In genomic region chr13:55484520-55485088, GRCm38 (mm10) we compare ENCODE assay signal across 11 mouse cellular contexts. TPM values are rescaled to one million over a fixed set of nuclear protein-coding genes. Genes with fewer than 3 reads are reported as not detected.
DNase-seq lines count a peak whose midpoint lies in the region; ATAC-seq and TF ChIP-seq lines count a peak whose summit lies in the region.
"Had no signal": no experiment of that assay in that cellular context is flagged by ENCODE, and none has a peak within 500 bp of the region (broad histone marks: within the 10 kb centered on the region; RNA-seq: fewer than 3 reads in every experiment).

No protein-coding gene starts in this region.

- H3K27me3 ChIP-seq in forebrain, embryonic 12.5 days: no peaks in the 10 kb centered on the region
- H3K27me3 ChIP-seq in limb, embryonic 13.5 days: no peaks in the 10 kb centered on the region
- peaks cover 16% of the 10 kb centered on the region for H3K27me3 ChIP-seq in thymus, adult 2 months (ENCODE audit: control insufficient read depth, insufficient read depth, low read length)

- H3K27ac ChIP-seq in layer of hippocampus, adult 2 months: peak overlapping the region; percentile 97
- H3K27ac ChIP-seq in forebrain, embryonic 12.5 days: peak overlapping the region; percentile 99
- H3K27ac ChIP-seq in limb, embryonic 13.5 days: no peak overlapping the region; the same call in 1 of the 2 replicates
- H3K27ac ChIP-seq in thymus, adult 2 months (ENCODE audit: control insufficient read depth, insufficient read depth, low read length): no peak overlapping the region

- no peak for DNase-seq in layer of hippocampus, adult 2 months (ENCODE audit: low spot score in 2 of 2)
- no peak for DNase-seq in layer of hippocampus, postnatal 25 days (ENCODE audit: extremely low spot score in 1 of 2, low spot score in 1 of 2)
- DNase-seq in thymus, adult 2 months: peak; percentile 55
- DNase-seq in adrenal gland, postnatal 14 days: no peak
- no peak for DNase-seq in liver
- DNase-seq: cerebellum, postnatal 36 days; heart, adult 11 months; liver, postnatal 0 days had no signal

- ATAC-seq in forebrain, embryonic 12.5 days (ENCODE audit: low FRiP score): no peak
- no peak for ATAC-seq in limb, embryonic 13.5 days (ENCODE audit: low FRiP score, low read depth)
- no peak for ATAC-seq in granulocyte monocyte progenitor cell, adult 5-6 weeks (replicated peaks; ENCODE audit: poor library complexity, severe bottlenecking)
- ATAC-seq: liver, postnatal 0 days had no signal

- peaks cover 54% of the 10 kb centered on the region for H3K4me1 ChIP-seq in forebrain, embryonic 12.5 days
- peaks cover 52% of the 10 kb centered on the region for H3K4me1 ChIP-seq in limb, embryonic 13.5 days
- H3K4me1 ChIP-seq in thymus, adult 2 months (replicated peaks; ENCODE audit: control insufficient read depth, insufficient read depth, low read length): peaks cover 19% of the 10 kb centered on the region

- H3K9ac ChIP-seq in forebrain, embryonic 12.5 days: peak overlapping the region; percentile 100
- H3K9ac ChIP-seq in limb, embryonic 13.5 days: peak overlapping the region; percentile 100
- H3K9ac ChIP-seq: liver, postnatal 0 days had no signal

- 12% methylated on average over 7 of the region's 7 CpGs for WGBS in forebrain, embryonic 12.5 days
- WGBS in limb, embryonic 13.5 days: 29% methylated on average over 7 of the region's 7 CpGs
- 13% methylated on average over 7 of the region's 7 CpGs for WGBS in thymus, adult 2 months

- TF ChIP-seq POLR2A in thymus, adult 2 months (IDR thresholded peaks at IDR 0.05; ENCODE audit: control insufficient read depth, extremely low read depth, insufficient read depth, low read length, poor library complexity): no peak

- peak overlapping the region; percentile 75 for H3K4me2 ChIP-seq in forebrain, embryonic 12.5 days
- peak overlapping the region; percentile 96 for H3K4me2 ChIP-seq in limb, embryonic 13.5 days (replicated peaks)

- no peaks in the 10 kb centered on the region for H3K9me3 ChIP-seq in forebrain, embryonic 12.5 days
- H3K9me3 ChIP-seq in limb, embryonic 13.5 days: no peaks in the 10 kb centered on the region

- no peak for TF ChIP-seq CTCF in layer of hippocampus, adult 2 months (conservative IDR thresholded peaks at IDR 0.05)
- TF ChIP-seq CTCF in thymus, adult 2 months (IDR thresholded peaks at IDR 0.05; ENCODE audit: borderline replicate concordance, control insufficient read depth, extremely low read depth, insufficient read depth, low read length, poor library complexity): no peak

- H3K4me3 ChIP-seq in layer of hippocampus, adult 2 months: peak overlapping the region; percentile 77
- peak overlapping the region; percentile 98 for H3K4me3 ChIP-seq in forebrain, embryonic 12.5 days (replicated peaks)
- peak overlapping the region; percentile 86; the same call in 1 of the 2 replicates for H3K4me3 ChIP-seq in limb, embryonic 13.5 days
- no peak overlapping the region for H3K4me3 ChIP-seq in thymus, adult 2 months (ENCODE audit: control insufficient read depth, insufficient read depth, low read length)

- peaks cover 41% of the 10 kb centered on the region for H3K36me3 ChIP-seq in forebrain, embryonic 12.5 days (replicated peaks)
- peaks cover 44% of the 10 kb centered on the region for H3K36me3 ChIP-seq in limb, embryonic 13.5 days
- H3K36me3 ChIP-seq in thymus, adult 2 months (ENCODE audit: control insufficient read depth, insufficient read depth, low read length): no peaks in the 10 kb centered on the region

RNA-seq across cellular contexts. Expression of gene Dbn1, which starts 3.3 kb away (rescaled TPM):
- 100 to 1,000 TPM; 396 to 403 TPM for total RNA-seq in layer of hippocampus, adult 2 months (2021)
- total RNA-seq in layer of hippocampus, postnatal 25 days (2021): 100 to 1,000 TPM; 356 to 398 TPM
- 591 and 654 TPM in 2 replicates for polyA plus RNA-seq in forebrain, embryonic 12.5 days (2016; fragmentation: Nextera tagmentation; extraction: Ambion mirVana)
- 297 and 304 TPM in 2 replicates for polyA plus RNA-seq in limb, embryonic 13.5 days (2015; fragmentation: Nextera tagmentation; extraction: Ambion mirVana)
- 7.8 and 9.8 TPM in 2 replicates for polyA plus RNA-seq in thymus, adult 2 months (2012; rRNA removed)
- 0.19 and 1.4 TPM in 2 replicates for total RNA-seq in granulocyte monocyte progenitor cell, adult 5-6 weeks (2014; fragmentation: Nextera tagmentation)
- total RNA-seq in granulocyte monocyte progenitor cell, adult 5-6 weeks (2017): 1.6 and 1.9 TPM in 2 replicates
- total RNA-seq in adrenal gland, postnatal 14 days (2021): 24.0 and 24.9 TPM in 2 replicates

RNA-seq across cellular contexts. Expression of gene Prr7, which starts 20.5 kb away (rescaled TPM):
- 10 to 100 TPM; 83.0 to 84.5 TPM for total RNA-seq in layer of hippocampus, adult 2 months (2021)
- 10 to 100 TPM; 96.9 to 97.3 TPM for total RNA-seq in layer of hippocampus, postnatal 25 days (2021)
- 1.7 and 2.7 TPM in 2 replicates for polyA plus RNA-seq in forebrain, embryonic 12.5 days (2016; fragmentation: Nextera tagmentation; extraction: Ambion mirVana)
- 0.79 and 0.87 TPM in 2 replicates for polyA plus RNA-seq in limb, embryonic 13.5 days (2015; fragmentation: Nextera tagmentation; extraction: Ambion mirVana)
- 33.8 and 52.2 TPM in 2 replicates for polyA plus RNA-seq in thymus, adult 2 months (2012; rRNA removed)
- total RNA-seq in granulocyte monocyte progenitor cell, adult 5-6 weeks (2014; fragmentation: Nextera tagmentation): 1.9 TPM in 1 of 2 replicates, not detected in the other
- 1.6 TPM in 1 of 2 replicates, not detected in the other for total RNA-seq in granulocyte monocyte progenitor cell, adult 5-6 weeks (2017)
- total RNA-seq in adrenal gland, postnatal 14 days (2021): 3.1 and 6.0 TPM in 2 replicates
- polyA plus RNA-seq: liver, postnatal 0 days had no signal

RNA-seq across cellular contexts. Expression of gene Pdlim7, which starts 28.9 kb away (rescaled TPM):
- total RNA-seq in layer of hippocampus, adult 2 months (2021): 10 to 100 TPM; 97.4 to 99.9 TPM
- 10 to 100 TPM; 86.6 to 97.7 TPM for total RNA-seq in layer of hippocampus, postnatal 25 days (2021)
- polyA plus RNA-seq in forebrain, embryonic 12.5 days (2016; fragmentation: Nextera tagmentation; extraction: Ambion mirVana): 139 and 147 TPM in 2 replicates
- 175 and 181 TPM in 2 replicates for polyA plus RNA-seq in limb, embryonic 13.5 days (2015; fragmentation: Nextera tagmentation; extraction: Ambion mirVana)
- 25.6 and 29.5 TPM in 2 replicates for polyA plus RNA-seq in thymus, adult 2 months (2012; rRNA removed)
- 10.2 and 23.3 TPM in 2 replicates for total RNA-seq in granulocyte monocyte progenitor cell, adult 5-6 weeks (2014; fragmentation: Nextera tagmentation)
- 4.1 and 5.7 TPM in 2 replicates for total RNA-seq in granulocyte monocyte progenitor cell, adult 5-6 weeks (2017)
- 23.8 and 26.7 TPM in 2 replicates for total RNA-seq in adrenal gland, postnatal 14 days (2021)

RNA-seq across cellular contexts. Expression of gene Grk6, which starts 39.7 kb away (rescaled TPM):
- 10 to 100 TPM; 64.8 to 65.8 TPM for total RNA-seq in layer of hippocampus, adult 2 months (2021)
- 10 to 100 TPM; 66.7 to 74.7 TPM for total RNA-seq in layer of hippocampus, postnatal 25 days (2021)
- 54.2 and 58.1 TPM in 2 replicates for polyA plus RNA-seq in forebrain, embryonic 12.5 days (2016; fragmentation: Nextera tagmentation; extraction: Ambion mirVana)
- 48.1 and 50.1 TPM in 2 replicates for polyA plus RNA-seq in limb, embryonic 13.5 days (2015; fragmentation: Nextera tagmentation; extraction: Ambion mirVana)
- polyA plus RNA-seq in thymus, adult 2 months (2012; rRNA removed): 228 and 238 TPM in 2 replicates
- total RNA-seq in granulocyte monocyte progenitor cell, adult 5-6 weeks (2014; fragmentation: Nextera tagmentation): 56.7 and 62.4 TPM in 2 replicates
- 64.8 and 67.5 TPM in 2 replicates for total RNA-seq in granulocyte monocyte progenitor cell, adult 5-6 weeks (2017)
- 35.3 and 55.4 TPM in 2 replicates for total RNA-seq in adrenal gland, postnatal 14 days (2021)

RNA-seq across cellular contexts. Expression of gene Dok3, which starts 44.5 kb away (rescaled TPM):
- 10 to 100 TPM; 12.2 to 13.7 TPM for total RNA-seq in layer of hippocampus, adult 2 months (2021)
- total RNA-seq in layer of hippocampus, postnatal 25 days (2021): 1 to 10 TPM; 9.6 to 9.7 TPM
- polyA plus RNA-seq in forebrain, embryonic 12.5 days (2016; fragmentation: Nextera tagmentation; extraction: Ambion mirVana): 3.3 and 3.7 TPM in 2 replicates
- polyA plus RNA-seq in limb, embryonic 13.5 days (2015; fragmentation: Nextera tagmentation; extraction: Ambion mirVana): 2.3 and 2.9 TPM in 2 replicates
- 18.2 and 21.9 TPM in 2 replicates for polyA plus RNA-seq in thymus, adult 2 months (2012; rRNA removed)
- 26.2 and 59.4 TPM in 2 replicates for total RNA-seq in granulocyte monocyte progenitor cell, adult 5-6 weeks (2014; fragmentation: Nextera tagmentation)
- total RNA-seq in granulocyte monocyte progenitor cell, adult 5-6 weeks (2017): 32.7 and 40.6 TPM in 2 replicates
- 3.4 and 11.6 TPM in 2 replicates for total RNA-seq in adrenal gland, postnatal 14 days (2021)

Comparison
In these comparisons a context has a peak if more than half of its experiments do, and no peak if none do; other contexts are left out.
1. H3K27ac ChIP-seq: peak in layer of hippocampus, adult 2 months (single experiment) and forebrain, embryonic 12.5 days (single experiment); none in limb, embryonic 13.5 days (single experiment) and thymus, adult 2 months (single experiment).
2. RNA of gene Dbn1, which starts 3.3 kb away (total RNA-seq): 396 to 403 TPM in layer of hippocampus, adult 2 months and 356 to 398 TPM in layer of hippocampus, postnatal 25 days; 24.0 to 24.9 TPM in adrenal gland, postnatal 14 days and 0.19 to 1.9 TPM in granulocyte monocyte progenitor cell, adult 5-6 weeks; every median in the first group is over 10 times any median in the second.
3. RNA of gene Prr7, which starts 20.5 kb away (total RNA-seq): 96.9 to 97.3 TPM in layer of hippocampus, postnatal 25 days and 83.0 to 84.5 TPM in layer of hippocampus, adult 2 months; 3.1 to 6.0 TPM in adrenal gland, postnatal 14 days and 1.6 to 1.9 TPM in granulocyte monocyte progenitor cell, adult 5-6 weeks; every median in the first group is over 10 times any median in the second.